Mouse (Mus musculus) c-Kit-negative CD71-positive TER-119-positive erythroid progenitor cells, embryonic 14.5 days (primary cell): Measurements from ENCODE around the gene Rasgef1c.

ENCODE experiments used
- DNase-seq: peaks from one replicate; pipeline ENCODE4 v3.0.0-alpha.2; 2013; ENCODE audit warnings: low read depth, low spot score

The Rasgef1c gene

GRCm38 (mm10) chr11:49901659-49902458 lies at the start of gene Rasgef1c:
Gene Rasgef1c, plus strand, starts transcription at chr11:49901835.
- no peak for DNase-seq

DNA sequence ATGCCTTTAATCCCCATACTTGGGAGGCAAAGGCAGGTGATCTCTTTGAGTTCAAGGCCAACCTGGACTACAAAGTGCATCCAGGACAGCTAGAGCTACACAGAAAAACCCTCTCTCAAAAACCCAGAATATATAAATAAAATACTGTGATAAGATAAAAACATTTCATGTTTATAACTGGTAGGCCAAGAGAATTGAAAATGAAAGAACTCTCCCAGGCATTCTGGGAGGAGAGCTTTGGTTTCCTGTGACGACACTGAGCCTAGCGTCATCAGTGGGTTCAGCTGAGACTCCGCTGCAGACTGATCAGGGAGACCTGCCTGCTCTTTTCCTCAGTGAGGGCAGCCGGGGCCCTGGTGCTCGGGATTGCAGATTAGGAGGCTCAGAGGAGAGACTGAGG lies 46.5 kb upstream of the Rasgef1c start:
- no peak for DNase-seq

DNA sequence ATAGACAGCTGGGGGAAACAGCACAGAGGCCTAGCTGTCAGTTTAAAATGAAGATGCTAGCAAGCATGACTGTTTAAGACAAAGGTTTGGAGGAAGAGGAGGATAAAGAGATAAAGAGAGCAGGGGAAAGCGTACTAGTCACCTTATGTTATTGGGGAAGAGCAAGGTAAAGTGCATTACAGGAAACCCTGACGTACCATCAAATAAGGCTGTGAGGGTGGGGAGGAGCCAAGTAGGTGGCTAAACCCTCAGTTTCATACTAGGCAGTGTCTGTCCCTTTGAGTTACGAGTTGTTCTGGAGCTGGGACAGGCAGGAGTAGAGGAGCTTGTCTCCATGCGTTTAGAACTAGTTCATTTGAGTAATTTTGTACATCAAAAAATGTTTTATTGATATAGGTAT lies 40.5 kb upstream of the Rasgef1c start:
- no peak for DNase-seq

GRCm38 (mm10) chr11:49863926-49864325 lies 37.7 kb upstream of the Rasgef1c start:
- no peak for DNase-seq

DNA sequence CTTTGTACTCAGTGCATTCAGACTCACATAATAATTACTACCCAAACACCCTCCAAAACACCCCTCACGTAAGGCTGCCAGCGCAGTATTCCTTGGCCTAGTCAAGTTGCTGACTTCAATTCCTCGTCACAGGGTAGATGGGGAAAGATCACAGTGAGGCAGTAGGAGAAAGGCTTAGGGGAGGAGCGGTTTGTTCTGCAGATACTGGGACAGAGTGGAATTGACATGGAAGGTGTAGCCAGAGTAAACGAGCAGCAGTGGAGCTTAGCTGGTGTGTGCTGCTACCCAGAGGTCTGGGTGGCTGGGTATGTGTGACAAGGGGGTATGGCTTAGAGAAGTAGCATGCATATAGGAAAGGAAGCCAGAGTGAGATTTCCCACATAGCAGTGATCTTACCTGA lies 34.3 kb upstream of the Rasgef1c start:
- DNase-seq, result no peak

- no peak for DNase-seq
Observed at GRCm38 (mm10) chr11:49869762-49870161, 31.9 kb upstream of the Rasgef1c start.

DNA sequence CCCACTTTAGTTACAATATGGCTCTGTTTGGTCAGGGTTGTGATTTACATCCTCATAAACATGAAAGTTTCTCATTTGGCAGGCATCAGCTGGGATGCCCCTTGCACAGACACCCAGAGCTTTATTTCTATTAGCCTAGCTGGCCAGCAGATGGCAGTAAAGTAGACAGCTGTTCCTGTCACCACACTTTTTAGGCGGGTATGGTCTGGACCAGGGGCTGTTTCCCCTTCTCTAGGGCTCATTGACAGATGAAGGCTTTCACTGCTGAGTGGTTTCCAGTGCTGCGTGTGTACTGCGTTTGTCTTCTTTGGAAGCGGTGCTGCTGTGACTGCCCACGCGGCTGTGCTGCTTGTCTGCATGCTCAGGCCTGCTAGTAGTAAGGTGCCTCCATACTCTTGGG lies 29.7 kb upstream of the Rasgef1c start:
- DNase-seq, result no peak

DNA sequence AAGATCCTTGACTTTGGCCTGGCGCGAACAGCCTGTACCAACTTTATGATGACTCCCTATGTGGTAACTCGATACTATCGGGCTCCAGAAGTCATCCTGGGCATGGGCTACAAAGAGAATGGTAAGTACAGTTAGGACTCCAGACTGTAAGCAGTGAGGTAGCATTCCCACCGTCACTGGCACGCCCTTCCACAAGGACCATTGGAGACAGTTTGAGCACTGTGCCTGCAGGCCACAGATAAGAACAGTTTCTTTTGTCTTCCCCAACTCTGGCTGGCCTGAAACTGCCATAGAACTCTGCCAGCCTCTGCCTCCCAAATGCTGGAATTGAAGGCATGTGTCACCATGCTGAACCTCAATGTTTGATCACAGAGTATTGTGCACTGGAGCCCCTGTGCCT lies 28.9 kb upstream of the Rasgef1c start:
- no peak for DNase-seq

GRCm38 (mm10) chr11:49876948-49877817 lies 24.5 kb upstream of the Rasgef1c start:
- no peak for DNase-seq

DNA sequence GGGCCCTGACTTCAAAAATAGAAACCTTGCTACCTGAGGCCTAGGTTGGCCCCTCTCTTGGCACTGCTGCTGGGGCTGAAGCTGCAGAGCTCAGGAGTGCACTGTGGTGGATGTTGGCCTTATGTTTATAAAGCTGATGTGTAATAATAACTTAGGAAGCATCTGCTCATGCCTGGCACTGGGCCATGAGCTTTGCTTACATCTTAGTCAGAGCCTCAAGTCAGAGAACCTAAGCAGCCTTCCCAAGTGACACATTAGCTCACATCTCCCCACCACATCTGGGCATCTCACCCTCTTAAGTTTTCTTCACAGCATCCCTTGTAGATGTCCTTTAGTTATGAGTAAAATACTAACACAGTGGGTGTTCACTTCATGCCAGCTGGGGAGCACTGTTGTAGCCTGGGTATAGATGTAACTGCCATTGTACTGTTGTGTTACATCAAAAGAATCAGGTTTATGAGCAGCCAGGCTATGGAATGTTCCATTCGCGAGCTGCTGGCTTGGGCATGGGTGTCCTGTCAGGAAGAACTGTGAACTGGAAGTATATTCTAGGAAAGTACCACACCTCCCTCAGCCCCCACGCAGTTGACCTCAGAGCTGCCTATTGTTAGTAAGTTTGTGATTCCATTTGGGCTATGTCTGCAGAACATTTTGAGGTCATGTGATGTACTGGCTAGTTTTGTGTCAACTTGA lies 21.5 kb upstream of the Rasgef1c start:
- no peak for DNase-seq

- DNase-seq, result no peak
Observed at GRCm38 (mm10) chr11:49883394-49883793, 18.2 kb upstream of the Rasgef1c start.

DNA sequence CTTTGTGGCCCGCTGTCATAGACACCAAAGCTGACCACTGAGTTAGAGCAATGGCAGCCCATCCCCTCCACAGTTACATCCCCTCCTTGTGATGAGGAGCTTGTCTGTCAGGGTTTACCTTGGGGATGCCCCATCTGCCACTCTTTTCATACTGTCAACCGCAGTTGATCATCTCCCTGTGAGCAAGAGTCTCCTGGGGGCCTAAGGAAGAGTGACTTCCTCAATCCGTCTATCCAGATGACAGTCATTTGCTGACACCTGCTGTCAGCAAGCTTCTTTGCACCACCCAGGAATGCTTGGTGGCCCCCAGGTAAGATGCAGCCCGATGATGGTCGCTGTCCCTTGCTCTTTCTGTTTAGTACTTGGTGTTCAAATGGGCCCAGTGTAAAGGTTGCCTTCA lies 13.2 kb upstream of the Rasgef1c start:
- no peak for DNase-seq

DNA sequence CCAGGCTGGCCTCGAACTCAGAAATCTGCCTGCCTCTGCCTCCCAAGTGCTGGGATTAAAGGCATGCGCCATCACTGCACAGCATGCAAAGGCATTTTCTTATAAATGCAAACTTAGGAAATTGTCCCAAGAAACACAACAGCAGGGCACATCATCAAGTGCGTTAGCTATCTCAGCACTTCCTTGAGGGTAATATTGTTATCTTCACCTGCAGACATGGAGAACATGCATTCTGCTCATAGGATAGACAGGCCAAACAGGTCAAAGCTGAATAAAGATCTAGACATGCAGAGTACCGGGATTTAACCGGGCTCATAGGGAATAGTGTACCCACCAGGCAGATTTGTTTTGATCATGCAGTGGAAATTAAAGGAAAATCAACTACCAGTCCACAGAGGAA lies 9.6 kb upstream of the Rasgef1c start:
- no peak for DNase-seq

- DNase-seq, result no peak
Observed at GRCm38 (mm10) chr11:49893806-49894205, 7.8 kb upstream of the Rasgef1c start.

DNA sequence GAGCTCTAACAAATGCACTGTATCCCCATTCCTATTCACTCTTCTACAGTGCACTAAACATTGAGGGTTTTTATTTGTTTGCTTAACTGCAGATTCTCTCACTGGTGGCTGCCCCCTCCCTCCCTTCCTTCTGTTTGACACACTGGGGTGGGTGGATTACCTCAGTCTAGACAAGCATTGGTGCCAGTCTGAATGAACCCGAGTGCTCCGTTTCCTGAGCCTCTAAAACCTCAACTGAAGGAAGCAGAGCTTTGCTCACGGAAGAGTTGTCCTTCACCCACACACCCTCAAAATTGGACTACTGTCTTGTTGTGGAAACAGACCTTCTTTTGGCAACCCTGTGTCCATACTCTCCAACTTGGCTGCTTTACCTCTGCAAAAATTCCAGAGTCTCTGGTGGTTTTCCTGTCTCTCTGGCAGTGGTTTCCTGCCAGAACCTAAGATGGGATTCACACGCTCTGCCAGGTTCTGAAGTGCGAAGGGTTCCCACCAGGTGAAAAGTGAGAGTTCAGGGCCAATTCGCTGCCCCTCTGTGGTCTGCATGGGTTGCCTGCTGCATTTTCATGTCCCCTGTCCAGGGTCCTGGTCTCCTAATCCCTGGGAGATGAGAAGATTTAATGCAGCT lies 5.6 kb upstream of the Rasgef1c start:
- no peak for DNase-seq

- no peak for DNase-seq
Observed at GRCm38 (mm10) chr11:49900043-49900442, 1.6 kb upstream of the Rasgef1c start.

- no peak for DNase-seq
Observed at GRCm38 (mm10) chr11:49900962-49901658, 525 bp upstream of the Rasgef1c start.

DNA sequence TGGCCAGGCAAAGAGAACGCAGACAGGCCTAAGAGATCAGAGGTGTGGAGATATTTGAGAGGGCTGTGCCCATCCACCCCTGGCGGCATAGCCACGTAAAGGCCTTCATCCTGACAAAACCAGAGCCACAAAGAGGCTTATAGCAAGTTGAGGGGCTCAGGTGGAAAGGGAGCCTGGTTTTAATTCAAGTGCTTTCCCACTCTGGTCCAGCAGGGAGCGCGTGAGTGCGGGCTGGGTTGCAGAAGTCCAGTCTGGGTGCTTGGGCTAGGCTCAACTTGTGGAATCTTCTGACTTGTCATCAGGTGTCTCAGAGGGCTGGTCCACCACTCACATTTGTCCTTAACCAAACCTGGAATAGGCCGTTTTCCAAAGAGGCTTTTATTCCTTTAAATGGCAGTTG lies 1.7 kb downstream of the Rasgef1c start:
- DNase-seq, result peak; percentile 9

- no peak for DNase-seq
Observed at GRCm38 (mm10) chr11:49918521-49919180, 17.0 kb downstream of the Rasgef1c start.

- no peak for DNase-seq
Observed at GRCm38 (mm10) chr11:49919304-49919703, 17.7 kb downstream of the Rasgef1c start.

DNA sequence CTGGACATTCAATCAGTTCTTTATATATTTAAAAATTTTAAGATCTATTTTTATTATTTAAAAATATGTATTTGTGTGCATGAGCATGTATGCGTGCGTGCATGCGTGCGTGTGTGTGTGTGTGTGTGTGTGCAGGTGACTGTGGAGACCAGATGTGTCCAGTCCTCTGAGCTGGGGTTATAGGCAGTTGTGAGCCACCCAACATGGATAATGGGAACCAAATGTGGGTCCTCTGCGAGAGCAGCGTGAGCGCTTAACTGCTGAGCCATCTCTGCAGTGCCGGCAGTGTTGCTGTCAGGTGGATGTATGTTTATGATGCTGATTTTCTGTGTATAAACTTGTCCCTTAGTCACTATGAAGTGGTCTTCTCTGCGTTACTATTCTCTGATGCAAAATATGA lies 21.9 kb downstream of the Rasgef1c start:
- DNase-seq, result no peak
